Mouse (Mus musculus) embryonic facial prominence, embryonic 14.5 days (tissue): ENCODE data around the gene Ablim1. TPM values are rescaled to one million over a fixed set of nuclear protein-coding genes. Genes with fewer than 3 reads are reported as not detected.
"Not testable (repeated sequence)": the region's sequence is repeated elsewhere in the genome, so short reads cannot be mapped to it uniquely, and the experiment has no call there.

Experiments used
- ATAC-seq: fragments of 200-750 bp; cut with Nextera tagmentation; 2 replicates; pipeline ENCODE4 v1.8.0; 2017; ENCODE audit warnings: low read depth, moderate number of reproducible peaks, moderate TSS enrichment
- DNase-seq: peaks from one replicate; pipeline ENCODE4 v3.0.0-alpha.2; 2015; ENCODE audit warnings: low spot score
- H3K27ac ChIP-seq: fragments of 300-500 bp; sonication (generic); replicated peaks from 2 replicates; pipeline ENCODE4 v1.5.1; 2014; ENCODE audit warnings: low read depth, mild to moderate bottlenecking, low read length, moderate library complexity
- H3K27me3 ChIP-seq: fragments of 300-500 bp; sonication (generic); replicated peaks from 2 replicates; pipeline ENCODE4 v1.6.1; 2014; ENCODE audit warnings: low read length; ENCODE audit not compliant: control insufficient read depth, insufficient read depth
- H3K36me3 ChIP-seq: fragments of 300-500 bp; sonication (generic); 2 replicates; pipeline ENCODE4 v1.6.1; 2014; ENCODE audit warnings: low read length, mixed read lengths; ENCODE audit not compliant: control insufficient read depth, insufficient read depth
- H3K4me1 ChIP-seq: fragments of 300-500 bp; sonication (generic); 2 replicates; pipeline ENCODE4 v1.6.1; 2014; ENCODE audit warnings: antibody characterized with exemption, low read length; ENCODE audit not compliant: control insufficient read depth, insufficient read depth
- H3K4me2 ChIP-seq: fragments of 300-500 bp; sonication (generic); 2 replicates; pipeline ENCODE4 v1.6.1; 2014; ENCODE audit warnings: low read depth, mild to moderate bottlenecking, low read length, moderate library complexity, mixed read lengths
- H3K4me3 ChIP-seq: fragments of 300-500 bp; sonication (generic); 2 replicates; pipeline ENCODE4 v1.5.1; 2014; ENCODE audit warnings: low read depth, mild to moderate bottlenecking, low read length
- H3K9ac ChIP-seq: fragments of 300-500 bp; sonication (generic); 2 replicates; pipeline ENCODE4 v1.6.1; 2014; ENCODE audit warnings: low read depth, mild to moderate bottlenecking, low read length, moderate library complexity, mixed read lengths
- H3K9me3 ChIP-seq: fragments of 300-500 bp; sonication (generic); 2 replicates; pipeline ENCODE4 v1.6.1; 2016; ENCODE audit warnings: low read length; ENCODE audit not compliant: control insufficient read depth
- WGBS: fragments of 180-500 bp; shearing (Covaris S2); extraction: QIAGEN DNeasy Blood & Tissue Kit; methylation state at CpG from one replicate; pipeline ENCODE4 v1.1.7; 2014; 5-methylcytosine and 5-hydroxymethylcytosine counted together
- polyA plus RNA-seq: library from polyadenylated mRNA; unstranded; fragments of >200 nt; fragmentation: Nextera tagmentation; extraction: Ambion mirVana; gene quantifications from 2 replicates; pipeline ENCODE4 v1.2.1, GENCODE M21; 2014

Ablim1 gene
- polyA plus RNA-seq, 1 experiment from 2014 or later = 49.3 TPM

GRCm38 (mm10) chr19:57136228-57136627, 178.5 kb downstream of the Ablim1 start:
- DNase-seq = peak; percentile 83

GRCm38 (mm10) chr19:57135654-57136053, 179.1 kb downstream of the Ablim1 start:
- ATAC-seq, DNase-seq, H3K9ac ChIP-seq, H3K27ac ChIP-seq, H3K36me3 ChIP-seq, H3K4me3 ChIP-seq, H3K27me3 ChIP-seq, H3K4me2 ChIP-seq, H3K9me3 ChIP-seq: not testable (repeated sequence)
- WGBS = 86% methylated on average over 6 of the region's 6 CpGs
- H3K4me1 ChIP-seq = peaks cover 16% of the 10 kb centered on the region

More at GRCm38 (mm10) chr19:57136228-57136627, 178.5 kb downstream of the Ablim1 start:
- Histone ChIP-seq H3K4me3 (no peak overlapping the region), H3K9ac (no peak overlapping the region), H3K4me2 (no peak overlapping the region), H3K9me3 (no peaks in the 10 kb centered on the region), H3K36me3 (no peaks in the 10 kb centered on the region), H3K4me1 (peaks cover 16% of the 10 kb centered on the region), H3K27me3 (no peaks in the 10 kb centered on the region), H3K27ac (no peak overlapping the region)
- peak; percentile 62; the same call in 1 of the 2 replicates for ATAC-seq
- 51% methylated on average over 7 of the region's 7 CpGs for WGBS

- WGBS = 33% methylated on average over 20 of the region's 20 CpGs
- no peaks in the 10 kb centered on the region for H3K27me3 ChIP-seq
- no peak overlapping the region for H3K4me3 ChIP-seq
- no peaks in the 10 kb centered on the region for H3K9me3 ChIP-seq
- H3K36me3 ChIP-seq = no peaks in the 10 kb centered on the region
- H3K4me2 ChIP-seq = peak overlapping the region; percentile 41
- peak overlapping the region; percentile 49; the same call in 1 of the 2 replicates for H3K9ac ChIP-seq
- peaks cover 16% of the 10 kb centered on the region for H3K4me1 ChIP-seq
- no peak overlapping the region for H3K27ac ChIP-seq
- DNase-seq = peak; percentile 66
- no peak for ATAC-seq
Measured at GRCm38 (mm10) chr19:57134654-57135348, 179.9 kb downstream of the Ablim1 start.

- no peak overlapping the region for H3K27ac ChIP-seq
- no peak overlapping the region for H3K9ac ChIP-seq
- no peak overlapping the region for H3K4me3 ChIP-seq
- H3K27me3 ChIP-seq = no peaks in the 10 kb centered on the region
- no peak overlapping the region for H3K4me2 ChIP-seq
- H3K4me1 ChIP-seq = peaks cover 16% of the 10 kb centered on the region
- no peak for DNase-seq
- no peaks in the 10 kb centered on the region for H3K36me3 ChIP-seq
- H3K9me3 ChIP-seq = no peaks in the 10 kb centered on the region
- no peak for ATAC-seq
- 78% methylated on average over 6 of the region's 6 CpGs for WGBS
Measured at GRCm38 (mm10) chr19:57132916-57133520, 181.7 kb downstream of the Ablim1 start.

GRCm38 (mm10) chr19:57132281-57132680, 182.4 kb downstream of the Ablim1 start:
- no peak overlapping the region for H3K9ac ChIP-seq
- no peak overlapping the region for H3K27ac ChIP-seq
- no peak overlapping the region for H3K4me3 ChIP-seq
- H3K27me3 ChIP-seq = no peaks in the 10 kb centered on the region
- peaks cover 16% of the 10 kb centered on the region for H3K4me1 ChIP-seq
- ATAC-seq = no peak
- DNase-seq = no peak
- H3K36me3 ChIP-seq = no peaks in the 10 kb centered on the region
- no peaks in the 10 kb centered on the region for H3K9me3 ChIP-seq
- H3K4me2 ChIP-seq = no peak overlapping the region
- 79% methylated on average over 5 of the region's 5 CpGs for WGBS

- Histone ChIP-seq H3K4me2 (no peak overlapping the region), H3K27me3 (no peaks in the 10 kb centered on the region), H3K27ac (no peak overlapping the region), H3K4me1 (peaks cover 16% of the 10 kb centered on the region), H3K9me3 (no peaks in the 10 kb centered on the region), H3K4me3 (no peak overlapping the region), H3K9ac (no peak overlapping the region), H3K36me3 (no peaks in the 10 kb centered on the region)
- DNase-seq (no peak), ATAC-seq (no peak)
- WGBS = 58% methylated on average over 4 of the region's 4 CpGs
Measured at GRCm38 (mm10) chr19:57131366-57131765, 183.4 kb downstream of the Ablim1 start.

GRCm38 (mm10) chr19:57130591-57130990, 184.1 kb downstream of the Ablim1 start:
- no peak for DNase-seq
- ATAC-seq = no peak
- 87% methylated on average over 4 of the region's 4 CpGs for WGBS
- Histone ChIP-seq H3K27me3 (no peaks in the 10 kb centered on the region), H3K36me3 (no peaks in the 10 kb centered on the region), H3K9me3 (no peaks in the 10 kb centered on the region), H3K27ac (no peak overlapping the region), H3K4me3 (no peak overlapping the region), H3K4me1 (peaks cover 16% of the 10 kb centered on the region), H3K4me2 (no peak overlapping the region), H3K9ac (no peak overlapping the region)

- no peak overlapping the region for H3K27ac ChIP-seq
- no peak overlapping the region for H3K4me3 ChIP-seq
- ATAC-seq (no peak), DNase-seq (no peak)
- no peak overlapping the region for H3K4me2 ChIP-seq
- no peaks in the 10 kb centered on the region for H3K9me3 ChIP-seq
- peaks cover 12% of the 10 kb centered on the region for H3K4me1 ChIP-seq
- WGBS = 88% methylated on average over 9 of the region's 9 CpGs
- no peaks in the 10 kb centered on the region for H3K36me3 ChIP-seq
- H3K27me3 ChIP-seq = no peaks in the 10 kb centered on the region
- H3K9ac ChIP-seq = no peak overlapping the region
Measured at GRCm38 (mm10) chr19:57129729-57130128, 185.0 kb downstream of the Ablim1 start.
